Mouse (Mus musculus): ENCODE data around the gene Parp16.

- TF ChIP-seq ZNF384 (IDR thresholded peaks at IDR 0.05; ENCODE audit: low read depth, low read length) (no peak), HCFC1 (IDR thresholded peaks at IDR 0.05; ENCODE audit: borderline replicate concordance, insufficient read depth, low read length) (no peak)
Measured at GRCm38 (mm10) chr9:65161881-65162280, 33.3 kb upstream of the Parp16 start.
